Mouse (Mus musculus) C2C12 (cell line): ENCODE measurements around the gene Rala.

Experiments used
- CEBPB ChIP-seq: IDR thresholded peaks from one replicate; pipeline ENCODE4 v1.6.1; 2011; ENCODE audit warnings: low read depth, mild to moderate bottlenecking, control low read depth, moderate library complexity
- CTCF ChIP-seq: IDR thresholded peaks from one replicate; pipeline ENCODE4 v1.5.1; 2011; ENCODE audit not compliant: control insufficient read depth, insufficient read depth, insufficient read length
- USF1 ChIP-seq: IDR thresholded peaks from one replicate; pipeline ENCODE4 v1.6.1; 2011; ENCODE audit warnings: low read depth, mild to moderate bottlenecking, control low read depth, moderate library complexity

- no peak for TF ChIP-seq CTCF
- no peak for TF ChIP-seq CEBPB
- TF ChIP-seq USF1: no peak
Measured at GRCm38 (mm10) chr13:17975457-17975856, 31.4 kb upstream of the Rala start.
